Mouse (Mus musculus) midbrain, embryonic 12.5 days (tissue): ENCODE data around the gene 2200002D01Rik. TPM values are rescaled to one million over a fixed set of nuclear protein-coding genes. Genes with fewer than 3 reads are reported as not detected.

Experiments used
- ATAC-seq: fragments of 200-750 bp; cut with Nextera tagmentation; 2 replicates; pipeline ENCODE4 v1.8.0; 2017; ENCODE audit warnings: low read depth, moderate TSS enrichment, moderate library complexity; ENCODE audit not compliant: low FRiP score
- H3K27ac ChIP-seq: fragments of 300-500 bp; sonication (generic); replicated peaks from 2 replicates; pipeline ENCODE4 v1.5.1; 2016; ENCODE audit warnings: mild to moderate bottlenecking
- H3K27me3 ChIP-seq: fragments of 300-500 bp; sonication (generic); 2 replicates; pipeline ENCODE4 v1.6.1; 2016; ENCODE audit warnings: mild to moderate bottlenecking
- H3K36me3 ChIP-seq: fragments of 300-500 bp; sonication (generic); 2 replicates; pipeline ENCODE4 v1.6.1; 2016
- H3K4me1 ChIP-seq: fragments of 300-500 bp; sonication (generic); 2 replicates; pipeline ENCODE4 v1.6.1; 2016
- H3K4me2 ChIP-seq: fragments of 300-500 bp; sonication (generic); replicated peaks from 2 replicates; pipeline ENCODE4 v1.6.1; 2016; ENCODE audit warnings: mild to moderate bottlenecking, moderate library complexity
- H3K4me3 ChIP-seq: fragments of 300-500 bp; sonication (generic); 2 replicates; pipeline ENCODE4 v1.5.1; 2016; ENCODE audit warnings: mild to moderate bottlenecking
- H3K9ac ChIP-seq: fragments of 300-500 bp; sonication (generic); replicated peaks from 2 replicates; pipeline ENCODE4 v1.6.1; 2016; ENCODE audit warnings: mild to moderate bottlenecking, moderate library complexity
- H3K9me3 ChIP-seq: fragments of 300-500 bp; sonication (generic); 2 replicates; pipeline ENCODE4 v1.6.1; 2016; ENCODE audit warnings: mild to moderate bottlenecking
- WGBS: fragments of 180-500 bp; shearing (Covaris S2); methylation state at CpG from one replicate; pipeline ENCODE4 v1.1.7; 2016; 5-methylcytosine and 5-hydroxymethylcytosine counted together
- polyA plus RNA-seq: library from polyadenylated mRNA; unstranded; fragments of >200 nt; fragmentation: Nextera tagmentation; extraction: Ambion mirVana; gene quantifications from 2 replicates; pipeline ENCODE4 v1.2.1, GENCODE M21; 2016

2200002D01Rik gene
- polyA plus RNA-seq, 1 experiment from 2014 or later, result 2.1 TPM

- H3K27me3 ChIP-seq, result peaks cover 50% of the 10 kb centered on the region
- H3K4me2 ChIP-seq, result peak within 1 kb of the TSS; percentile 85
- no peaks in the 10 kb centered on the region for H3K36me3 ChIP-seq
- under 1% methylated on average over 59 of the region's 59 CpGs for WGBS
- H3K9ac ChIP-seq, result peak within 1 kb of the TSS; percentile 61
- H3K4me1 ChIP-seq, result peaks cover 47% of the 10 kb centered on the region
- H3K4me3 ChIP-seq, result peak within 1 kb of the TSS; percentile 53
- H3K27ac ChIP-seq, result peak within 1 kb of the TSS; percentile 30
- H3K9me3 ChIP-seq, result no peaks in the 10 kb centered on the region
- peak; percentile 25; the same call in 1 of the 2 replicates for ATAC-seq
Observed at GRCm38 (mm10) chr7:29288942-29289638, 40.8 kb upstream of the 2200002D01Rik start, which contains the start of gene Ppp1r14a. Gene Ppp1r14a, plus strand, starts transcription at chr7:29289308.

GRCm38 (mm10) chr7:29288079-29288478 is 39.8 kb upstream of the 2200002D01Rik start:
- Histone ChIP-seq H3K36me3 (no peaks in the 10 kb centered on the region), H3K9me3 (no peaks in the 10 kb centered on the region), H3K4me3 (no peak overlapping the region), H3K4me1 (peaks cover 37% of the 10 kb centered on the region), H3K27ac (no peak overlapping the region), H3K27me3 (peaks cover 59% of the 10 kb centered on the region), H3K9ac (no peak overlapping the region), H3K4me2 (no peak overlapping the region)
- 87% methylated on average over 2 of the region's 2 CpGs for WGBS
- ATAC-seq, result no peak

GRCm38 (mm10) chr7:29287481-29287880 is 39.2 kb upstream of the 2200002D01Rik start:
- H3K4me1 ChIP-seq, result peaks cover 31% of the 10 kb centered on the region
- no peaks in the 10 kb centered on the region for H3K36me3 ChIP-seq
- H3K4me2 ChIP-seq, result no peak overlapping the region
- peaks cover 64% of the 10 kb centered on the region for H3K27me3 ChIP-seq
- H3K27ac ChIP-seq, result no peak overlapping the region
- H3K4me3 ChIP-seq, result no peak overlapping the region
- no peak for ATAC-seq
- no peaks in the 10 kb centered on the region for H3K9me3 ChIP-seq
- WGBS, result 89% methylated on average over 7 of the region's 7 CpGs
- H3K9ac ChIP-seq, result no peak overlapping the region

- Histone ChIP-seq H3K27me3 (peaks cover 77% of the 10 kb centered on the region), H3K4me2 (no peak overlapping the region), H3K4me1 (peaks cover 25% of the 10 kb centered on the region), H3K9me3 (no peaks in the 10 kb centered on the region), H3K9ac (no peak overlapping the region), H3K27ac (no peak overlapping the region), H3K4me3 (no peak overlapping the region), H3K36me3 (no peaks in the 10 kb centered on the region)
- WGBS, result 96% methylated on average over 6 of the region's 6 CpGs
- ATAC-seq, result no peak
Observed at GRCm38 (mm10) chr7:29284523-29284922, 36.3 kb upstream of the 2200002D01Rik start.

- Histone ChIP-seq H3K27me3 (peaks cover 70% of the 10 kb centered on the region), H3K4me2 (no peak overlapping the region), H3K36me3 (no peaks in the 10 kb centered on the region), H3K9ac (no peak overlapping the region), H3K4me1 (peaks cover 18% of the 10 kb centered on the region), H3K4me3 (no peak overlapping the region), H3K9me3 (no peaks in the 10 kb centered on the region), H3K27ac (no peak overlapping the region)
- no peak for ATAC-seq
- 88% methylated on average over 4 of the region's 4 CpGs for WGBS
Observed at GRCm38 (mm10) chr7:29283876-29284275, 35.6 kb upstream of the 2200002D01Rik start.

- WGBS, result 13% methylated on average over 21 of the region's 21 CpGs
- no peak for ATAC-seq
- Histone ChIP-seq H3K9ac (peak overlapping the region; percentile 60), H3K27ac (no peak overlapping the region), H3K4me1 (peaks cover 18% of the 10 kb centered on the region), H3K9me3 (no peaks in the 10 kb centered on the region), H3K4me3 (peak overlapping the region; percentile 55), H3K36me3 (no peaks in the 10 kb centered on the region), H3K27me3 (peaks cover 60% of the 10 kb centered on the region), H3K4me2 (peak overlapping the region; percentile 89)
Observed at GRCm38 (mm10) chr7:29282074-29282554, 33.8 kb upstream of the 2200002D01Rik start.

GRCm38 (mm10) chr7:29281201-29282073 is 33.2 kb upstream of the 2200002D01Rik start, which contains the start of gene Spint2:
Gene Spint2, minus strand, starts transcription at chr7:29281912.
- 1% methylated on average over 79 of the region's 80 CpGs for WGBS
- peak within 1 kb of the TSS; percentile 89 for H3K4me2 ChIP-seq
- H3K4me1 ChIP-seq, result peaks cover 18% of the 10 kb centered on the region
- peak; percentile 58; the same call in 1 of the 2 replicates for ATAC-seq
- H3K9me3 ChIP-seq, result no peaks in the 10 kb centered on the region
- H3K4me3 ChIP-seq, result peak within 1 kb of the TSS; percentile 55
- H3K27me3 ChIP-seq, result peaks cover 58% of the 10 kb centered on the region
- no peaks in the 10 kb centered on the region for H3K36me3 ChIP-seq
- peak within 1 kb of the TSS; percentile 60 for H3K9ac ChIP-seq
- H3K27ac ChIP-seq, result no peak within 1 kb of the TSS

- Histone ChIP-seq H3K9ac (no peak overlapping the region; the same call in 1 of the 2 replicates), H3K4me3 (peak overlapping the region; percentile 55), H3K36me3 (no peaks in the 10 kb centered on the region), H3K27ac (no peak overlapping the region), H3K9me3 (no peaks in the 10 kb centered on the region), H3K4me1 (peaks cover 18% of the 10 kb centered on the region), H3K27me3 (peaks cover 52% of the 10 kb centered on the region), H3K4me2 (peak overlapping the region; percentile 89)
- WGBS, result 16% methylated on average over 13 of the region's 13 CpGs
- ATAC-seq, result no peak
Observed at GRCm38 (mm10) chr7:29280801-29281200, 32.5 kb upstream of the 2200002D01Rik start.

GRCm38 (mm10) chr7:29279924-29280323 is 31.7 kb upstream of the 2200002D01Rik start:
- Histone ChIP-seq H3K9ac (no peak overlapping the region), H3K4me3 (no peak overlapping the region), H3K27me3 (peaks cover 52% of the 10 kb centered on the region), H3K36me3 (no peaks in the 10 kb centered on the region), H3K4me1 (peaks cover 18% of the 10 kb centered on the region), H3K9me3 (no peaks in the 10 kb centered on the region), H3K4me2 (no peak overlapping the region), H3K27ac (no peak overlapping the region)
- 90% methylated on average over 8 of the region's 8 CpGs for WGBS
- no peak for ATAC-seq

- Histone ChIP-seq H3K9me3 (no peaks in the 10 kb centered on the region), H3K27me3 (peaks cover 45% of the 10 kb centered on the region), H3K36me3 (no peaks in the 10 kb centered on the region), H3K4me2 (no peak overlapping the region), H3K4me3 (no peak overlapping the region), H3K9ac (no peak overlapping the region), H3K27ac (no peak overlapping the region), H3K4me1 (peaks cover 18% of the 10 kb centered on the region)
- ATAC-seq, result no peak
Observed at GRCm38 (mm10) chr7:29279261-29279660, 31.0 kb upstream of the 2200002D01Rik start.

GRCm38 (mm10) chr7:29277510-29277909 is 29.2 kb upstream of the 2200002D01Rik start:
- H3K4me2 ChIP-seq, result no peak overlapping the region
- H3K4me3 ChIP-seq, result no peak overlapping the region
- H3K27ac ChIP-seq, result no peak overlapping the region
- no peak for ATAC-seq
- 91% methylated on average over 4 of the region's 4 CpGs for WGBS
- H3K4me1 ChIP-seq, result peaks cover 18% of the 10 kb centered on the region
- no peaks in the 10 kb centered on the region for H3K36me3 ChIP-seq
- H3K9ac ChIP-seq, result no peak overlapping the region
- H3K27me3 ChIP-seq, result peaks cover 30% of the 10 kb centered on the region
- no peaks in the 10 kb centered on the region for H3K9me3 ChIP-seq

- H3K36me3 ChIP-seq, result no peaks in the 10 kb centered on the region
- H3K4me2 ChIP-seq, result no peak overlapping the region
- no peaks in the 10 kb centered on the region for H3K9me3 ChIP-seq
- H3K27me3 ChIP-seq, result peaks cover 22% of the 10 kb centered on the region
- no peak overlapping the region for H3K4me3 ChIP-seq
- 86% methylated on average over 5 of the region's 5 CpGs for WGBS
- ATAC-seq, result no peak
- peaks cover 11% of the 10 kb centered on the region for H3K4me1 ChIP-seq
- H3K27ac ChIP-seq, result no peak overlapping the region
- H3K9ac ChIP-seq, result no peak overlapping the region
Observed at GRCm38 (mm10) chr7:29276715-29277114, 28.4 kb upstream of the 2200002D01Rik start.
